Mouse (Mus musculus) left cerebral cortex, adult 6 months (tissue): Measurements from ENCODE around the gene Bsg. TPM values are rescaled to one million over a fixed set of nuclear protein-coding genes. Genes with fewer than 3 reads are reported as not detected.

Source experiments
- long read RNA-seq, 2 experiments: library from polyadenylated mRNA; unstranded; transcript quantifications; one replicate each; pipeline ENCODE4 v2.0.0; 2019 to 2020
- polyA plus RNA-seq: library from polyadenylated mRNA; unstranded; fragments of <200 nt; fragmentation: Nextera tagmentation; gene quantifications from 2 replicates; pipeline ENCODE4 v1.2.3, GENCODE M21; 2021

The Bsg gene
- 1,192 and 1,209 TPM in 2 replicates for polyA plus RNA-seq
- long read RNA-seq, experiment 1, transcript Bsg-201 (8 exons, 1,526 nt), result minor isoform, 10 of 2,241 reads
- long read RNA-seq, experiment 1, transcript Bsg-205 (7 exons, 1,261 nt), result major isoform, 1,996 of 2,241 reads
- long read RNA-seq, experiment 1, transcript Bsg-202 (6 exons, 1,240 nt), result minor isoform, 10 of 2,241 reads
- long read RNA-seq, experiment 1, partial matches to known transcripts, result 15 of 2,241 reads
- long read RNA-seq, experiment 1, other reads (novel, unspliced or antisense), result 210 of 2,241 reads
- long read RNA-seq, experiment 2, transcript Bsg-205 (7 exons, 1,261 nt), result major isoform, 1,021 of 1,343 reads
- long read RNA-seq, experiment 2, transcript Bsg-202 (6 exons, 1,240 nt), result minor isoform, 11 of 1,343 reads
- long read RNA-seq, experiment 2, partial matches to known transcripts, result 64 of 1,343 reads
- long read RNA-seq, experiment 2, other reads (novel, unspliced or antisense), result 244 of 1,343 reads

DNA sequence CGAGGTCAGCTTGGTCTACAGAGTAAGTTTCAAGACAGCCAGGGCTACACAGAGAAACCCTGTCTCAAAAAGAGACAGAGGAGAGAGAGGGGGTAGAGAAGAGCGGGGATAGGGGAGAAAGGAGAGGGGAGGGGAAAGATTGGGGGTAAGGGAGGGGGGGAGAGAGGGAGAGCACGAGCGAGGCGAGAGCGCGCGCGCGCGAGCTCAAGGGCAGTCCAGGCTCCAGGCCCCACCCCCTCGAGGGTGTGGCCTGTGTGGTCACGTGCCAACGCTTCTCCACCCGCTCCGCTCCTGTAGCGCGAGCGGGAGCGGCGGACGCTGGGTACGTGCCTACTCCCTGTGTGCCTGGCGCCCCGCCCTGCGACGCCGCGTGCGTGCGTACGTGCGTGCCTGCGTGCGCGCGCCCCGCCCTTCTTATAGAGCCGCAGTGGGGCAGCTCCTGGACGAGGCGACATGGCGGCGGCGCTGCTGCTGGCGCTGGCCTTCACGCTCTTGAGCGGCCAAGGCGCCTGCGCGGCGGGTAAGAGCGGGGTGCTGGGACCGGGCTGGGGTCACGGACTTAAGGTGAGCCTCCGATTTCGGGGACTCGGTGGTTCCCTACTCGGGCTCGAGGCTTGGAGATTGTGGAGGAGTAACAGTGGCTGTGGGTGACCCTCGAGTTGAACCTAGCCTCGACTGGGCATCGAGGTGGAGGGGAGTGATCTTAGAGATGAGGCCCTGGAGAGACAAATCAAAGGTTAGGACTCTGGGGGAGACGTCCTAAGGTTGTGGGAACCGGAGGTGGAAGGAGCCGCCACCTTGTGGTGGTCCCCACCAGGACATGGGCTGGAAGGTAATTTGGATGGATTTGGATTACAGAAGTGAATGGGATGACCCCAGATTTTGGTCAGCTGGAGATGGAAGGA is at the start of gene Bsg:
Gene Bsg (plus strand): TSS at position 427 of the 905 bp plus-strand sequence.

DNA sequence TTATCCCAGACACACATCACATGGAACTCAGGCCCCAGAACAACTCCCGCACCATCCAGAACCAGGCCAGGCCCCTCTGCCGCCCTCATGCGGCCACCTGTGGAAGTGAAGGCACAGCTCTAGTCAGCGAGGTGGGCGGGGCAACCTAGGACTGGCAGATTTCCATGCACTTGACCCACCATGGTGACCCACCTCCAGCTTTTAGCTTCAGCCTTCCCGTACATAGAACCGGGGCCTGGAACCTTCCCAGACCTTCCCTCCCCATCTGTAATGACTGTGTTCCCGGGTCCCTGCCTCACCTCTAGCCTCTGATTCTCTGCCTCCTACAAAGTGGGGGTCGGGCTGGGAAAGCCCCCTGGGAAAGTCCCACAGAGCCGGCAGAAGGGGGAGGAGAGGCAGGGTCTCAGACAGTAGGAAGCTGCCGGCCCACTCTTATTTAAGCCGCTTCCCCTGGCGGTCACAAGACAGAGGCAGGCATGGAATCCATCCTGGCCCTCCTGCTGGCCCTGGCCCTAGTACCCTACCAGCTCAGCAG is 40.1 kb upstream of the Bsg start, which contains the start of gene Madcam1:
Gene Madcam1 (plus strand): TSS at position 429 of the 535 bp plus-strand sequence.

DNA sequence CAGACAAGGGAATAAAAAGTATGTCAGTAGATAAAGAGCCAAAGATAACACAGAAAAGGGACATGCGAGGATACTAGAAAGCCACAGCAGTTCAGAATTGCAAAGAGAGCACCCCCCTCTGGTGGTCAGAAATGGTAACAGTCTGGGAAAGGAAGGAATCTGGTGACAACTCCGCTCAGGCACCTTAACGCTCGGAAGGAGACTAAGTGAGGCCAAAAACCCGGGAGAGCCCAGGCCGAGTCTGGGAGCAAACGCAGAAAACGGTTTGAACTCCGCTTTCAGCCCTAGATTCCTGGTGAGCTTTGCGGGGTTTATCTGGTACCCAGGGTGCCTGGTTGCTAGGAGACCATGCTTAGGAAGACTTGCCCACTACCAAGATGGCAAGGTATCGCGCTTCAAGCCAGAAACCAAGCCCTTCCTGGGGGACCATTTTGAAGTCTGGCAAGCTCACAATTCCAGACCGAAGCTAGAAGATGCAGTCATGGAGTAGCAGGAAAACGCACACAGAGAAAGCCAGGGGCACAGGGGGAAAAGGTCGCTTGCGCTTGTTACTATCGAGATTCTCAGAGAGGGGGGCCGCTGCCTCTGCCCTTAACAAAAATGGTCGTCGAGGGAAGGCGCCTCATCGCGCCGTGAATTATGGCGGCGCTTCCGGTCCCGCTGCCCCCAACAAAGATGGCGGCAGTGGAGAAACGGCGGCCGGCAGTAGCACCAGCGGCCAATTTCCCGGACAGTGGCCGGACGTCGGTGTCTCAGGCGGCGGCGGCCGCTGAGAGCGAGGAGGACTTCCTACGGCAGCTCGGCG is 35.3 kb upstream of the Bsg start, which contains the start of gene Tpgs1:
Gene Tpgs1 (plus strand): TSS at position 599 of the 805 bp plus-strand sequence.

DNA sequence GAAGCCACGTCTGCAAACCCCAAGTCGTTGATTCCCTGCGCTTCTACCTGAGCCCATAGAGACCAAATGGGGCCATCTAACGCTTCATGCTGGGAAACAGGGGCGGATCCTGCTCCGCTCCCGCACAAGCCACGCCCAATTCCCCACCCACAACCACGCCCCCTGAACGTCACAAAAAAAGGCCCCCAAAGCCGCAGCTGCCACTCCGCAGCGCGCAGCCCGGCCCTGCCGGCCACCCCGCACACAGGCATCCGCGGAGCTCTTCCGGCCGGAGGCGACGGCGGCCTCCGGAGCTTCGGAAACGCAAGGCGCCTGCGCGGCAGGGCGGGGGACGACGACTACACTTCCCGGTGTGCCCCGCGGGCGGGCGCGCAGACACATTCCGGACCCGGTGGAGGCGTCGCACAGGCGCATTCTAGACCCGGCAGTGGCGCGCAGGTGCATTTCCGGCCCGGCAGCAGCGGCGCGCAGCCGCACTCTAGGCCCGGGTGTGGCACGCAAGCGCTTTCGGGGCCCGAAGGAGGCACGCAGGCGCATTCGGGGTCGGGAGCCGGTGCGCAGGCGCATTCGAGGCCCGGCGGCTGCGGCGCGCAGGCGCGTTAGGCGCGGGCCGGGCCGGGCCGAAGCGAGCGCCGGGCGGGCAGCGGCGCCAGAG is 22.6 kb upstream of the Bsg start, which contains the start of gene Cdc34:
Gene Cdc34 (plus strand): TSS at position 605 of the 655 bp plus-strand sequence.

DNA sequence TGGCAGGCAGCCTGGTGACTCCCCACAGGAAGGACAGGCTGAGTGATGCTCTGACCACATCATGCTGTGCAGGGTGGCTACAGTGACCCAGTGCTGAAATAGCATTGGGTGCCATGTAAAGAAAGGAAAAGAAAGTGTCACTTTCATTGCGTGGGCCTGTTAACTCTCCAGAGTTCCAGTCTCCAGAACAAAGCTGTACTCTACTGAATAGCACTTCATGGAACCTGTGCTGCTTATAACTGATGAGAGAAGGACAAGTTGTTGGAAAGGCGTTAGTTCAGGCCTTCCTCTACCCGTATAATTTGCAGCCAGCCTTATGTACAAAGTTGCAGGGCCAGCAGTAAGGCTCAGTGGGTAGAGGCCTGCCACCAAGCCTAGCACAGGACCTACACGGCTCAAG is 15.6 kb upstream of the Bsg start, which contains the start of gene Gzmm:
Gene Gzmm (plus strand): TSS at position 301 of the 400 bp plus-strand sequence.

DNA sequence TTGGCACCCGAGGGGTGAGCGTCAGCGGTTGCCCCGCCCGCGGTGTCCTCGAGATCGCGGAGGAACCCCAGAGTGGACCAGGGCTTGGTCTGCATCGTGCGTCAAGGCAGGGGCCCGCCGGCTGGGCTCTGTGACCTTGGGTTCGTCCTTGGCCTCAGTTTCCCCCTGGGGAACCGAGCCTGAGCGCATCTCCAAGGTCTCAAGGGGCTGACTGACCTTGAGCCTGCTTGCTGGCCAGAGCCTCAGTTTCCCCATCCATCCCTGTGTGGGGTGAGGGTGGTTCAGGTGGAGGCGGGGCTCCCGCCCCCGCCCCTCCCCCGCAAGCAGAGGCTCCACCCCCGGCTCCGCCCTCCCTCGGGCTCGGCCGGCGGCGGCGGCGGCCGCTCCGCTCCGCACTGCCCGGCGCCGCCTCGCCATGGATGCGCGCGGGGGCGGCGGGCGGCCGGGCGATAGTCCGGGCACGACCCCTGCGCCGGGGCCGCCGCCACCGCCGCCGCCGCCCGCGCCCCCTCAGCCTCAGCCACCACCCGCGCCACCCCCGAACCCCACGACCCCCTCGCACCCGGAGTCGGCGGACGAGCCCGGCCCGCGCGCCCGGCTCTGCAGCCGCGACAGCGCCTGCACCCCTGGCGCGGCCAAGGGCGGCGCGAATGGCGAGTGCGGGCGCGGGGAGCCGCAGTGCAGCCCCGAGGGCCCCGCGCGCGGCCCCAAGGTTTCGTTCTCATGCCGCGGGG is 12.1 kb downstream of the Bsg start, which contains the start of gene Hcn2:
Gene Hcn2 (plus strand): TSS at position 381 of the 734 bp plus-strand sequence.

DNA sequence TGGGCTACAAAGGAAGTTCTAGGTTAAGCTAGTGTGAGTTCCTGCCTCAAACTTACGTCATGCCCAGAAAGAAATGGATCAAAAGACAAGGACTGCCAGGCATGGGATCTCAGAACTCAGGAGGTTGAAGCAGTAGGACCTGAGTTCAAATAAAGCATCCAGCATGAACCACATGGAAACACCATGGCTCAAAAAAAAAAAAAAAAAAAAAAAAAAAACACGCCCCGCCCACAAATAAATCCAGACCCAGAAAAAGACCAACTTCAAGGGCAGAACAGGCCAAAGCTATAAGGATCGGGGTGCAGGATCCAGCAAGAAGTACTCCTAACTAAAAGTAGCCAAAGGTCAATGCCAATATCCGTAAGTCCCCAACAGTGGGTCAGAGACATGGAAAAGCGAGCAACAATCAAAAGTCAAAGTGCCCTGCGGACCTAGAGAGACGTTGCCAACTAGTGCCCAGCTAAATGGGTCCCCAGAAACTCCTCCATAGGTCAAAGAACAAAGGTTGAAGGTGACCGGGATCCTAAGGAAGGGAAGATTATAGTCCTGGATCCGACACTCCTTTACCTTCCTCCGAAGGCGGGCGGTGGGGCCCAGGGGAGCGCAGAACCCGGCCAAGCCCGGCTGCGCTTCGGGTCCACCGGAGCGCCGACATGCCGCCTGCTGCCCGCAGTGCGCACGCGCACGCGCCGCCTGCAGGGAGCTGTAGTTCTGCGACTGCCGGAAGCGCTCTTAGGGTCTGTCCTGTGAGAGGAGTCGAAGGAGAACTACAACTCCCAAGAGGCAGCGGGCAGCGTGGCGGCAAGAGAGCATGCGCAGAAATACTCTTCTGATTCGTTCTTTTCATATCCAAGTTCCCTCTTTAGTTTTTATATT is 41.8 kb downstream of the Bsg start, which contains the start of gene Polrmt:
Gene Polrmt (minus strand): TSS at position 684 of the 876 bp plus-strand sequence.

DNA sequence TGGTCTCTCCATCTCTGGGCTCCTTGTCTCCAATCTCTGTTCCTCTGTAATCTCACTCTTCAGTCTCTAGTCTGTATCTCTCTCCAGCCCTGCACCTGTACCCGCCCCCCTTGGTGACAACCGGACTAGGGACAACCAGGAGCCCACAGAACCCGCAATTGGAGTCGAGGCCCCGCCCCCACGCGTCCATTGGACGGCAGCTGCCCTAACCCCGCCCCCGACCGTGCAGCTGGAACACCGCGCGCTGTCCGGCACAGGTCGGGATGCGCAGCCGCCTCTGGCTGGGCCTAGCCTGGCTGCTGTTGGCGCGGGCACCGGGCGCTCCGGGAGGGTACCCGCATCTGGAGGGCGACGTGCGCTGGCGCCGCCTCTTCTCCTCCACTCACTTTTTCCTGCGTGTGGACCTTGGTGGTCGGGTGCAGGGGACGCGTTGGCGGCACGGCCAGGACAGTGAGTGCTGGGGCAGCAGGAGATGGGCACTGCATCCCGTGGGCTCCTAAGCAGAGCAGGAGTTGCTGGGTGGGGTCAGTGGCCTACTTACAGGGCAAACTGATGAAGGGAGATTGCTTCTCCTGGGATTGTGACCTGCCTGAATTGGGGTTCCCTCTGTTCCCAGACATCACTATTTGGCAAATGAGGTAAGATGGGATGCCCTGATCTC is 50.7 kb downstream of the Bsg start, which contains the start of gene Fgf22:
Gene Fgf22 (plus strand): TSS at position 221 of the 661 bp plus-strand sequence.

Other genes starting within 250 kb of the Bsg start
- not detected in 2 replicates for gene Vmn2r83, start 235.8 kb upstream of the Bsg start, polyA plus RNA-seq
- gene Plpp2, start 170.7 kb upstream of the Bsg start, polyA plus RNA-seq, result 6.0 and 8.3 TPM in 2 replicates
- gene Mier2, start 149.3 kb upstream of the Bsg start, polyA plus RNA-seq, result 23.5 and 23.7 TPM in 2 replicates
- 1.4 and 2.3 TPM in 2 replicates for gene Theg, start 117.2 kb upstream of the Bsg start, polyA plus RNA-seq
- gene C2cd4c, start 90.5 kb upstream of the Bsg start, polyA plus RNA-seq, result 0.83 and 1.3 TPM in 2 replicates
- 2.0 and 14.5 TPM in 2 replicates for gene Shc2, start 66.6 kb upstream of the Bsg start, polyA plus RNA-seq
- 0.27 and 0.31 TPM in 2 replicates for gene Odf3l2, start 58.8 kb upstream of the Bsg start, polyA plus RNA-seq
- not detected in 2 replicates for gene Madcam1, start 39.9 kb upstream of the Bsg start, polyA plus RNA-seq
- gene Tpgs1, start 35.1 kb upstream of the Bsg start, polyA plus RNA-seq, result 153 and 198 TPM in 2 replicates
- 20.2 and 34.0 TPM in 2 replicates for gene Cdc34, start 22.3 kb upstream of the Bsg start, polyA plus RNA-seq
- gene Gzmm, start 15.5 kb upstream of the Bsg start, polyA plus RNA-seq, result 0.33 and 0.59 TPM in 2 replicates
- 2.8 and 11.0 TPM in 2 replicates for gene Hcn2, start 12.1 kb downstream of the Bsg start, polyA plus RNA-seq
- gene Polrmt, start 42.1 kb downstream of the Bsg start, polyA plus RNA-seq, result 16.1 and 23.3 TPM in 2 replicates
- 5.9 and 7.2 TPM in 2 replicates for gene Fgf22, start 50.6 kb downstream of the Bsg start, polyA plus RNA-seq
- 8.2 and 82.8 TPM in 2 replicates for gene Rnf126, start 62.5 kb downstream of the Bsg start, polyA plus RNA-seq
- 1.2 and 1.8 TPM in 2 replicates for gene Fstl3, start 72.8 kb downstream of the Bsg start, polyA plus RNA-seq
- gene Prss57, start 86.5 kb downstream of the Bsg start, polyA plus RNA-seq, result 1.1 and 2.3 TPM in 2 replicates
- gene Palm, start 89.1 kb downstream of the Bsg start, polyA plus RNA-seq, result 53.6 and 165 TPM in 2 replicates
- gene Misp, start 116.5 kb downstream of the Bsg start, polyA plus RNA-seq, result 0.13 and 0.25 TPM in 2 replicates
- gene Ptbp1, start 149.9 kb downstream of the Bsg start, polyA plus RNA-seq, result 15.2 and 16.7 TPM in 2 replicates
- 5.8 and 7.2 TPM in 2 replicates for gene Prtn3, start 170.0 kb downstream of the Bsg start, polyA plus RNA-seq
- gene Plppr3, start 170.1 kb downstream of the Bsg start, polyA plus RNA-seq, result 33.9 and 47.5 TPM in 2 replicates
- not detected in 2 replicates for gene Elane, start 181.8 kb downstream of the Bsg start, polyA plus RNA-seq
- gene Cfd, start 186.4 kb downstream of the Bsg start, polyA plus RNA-seq, result not detected in 2 replicates
- 30.8 and 51.7 TPM in 2 replicates for gene Med16, start 204.4 kb downstream of the Bsg start, polyA plus RNA-seq
- not detected in 2 replicates for gene Gm26602, start 206.4 kb downstream of the Bsg start, polyA plus RNA-seq
- gene Kiss1r, start 212.5 kb downstream of the Bsg start, polyA plus RNA-seq, result 4.6 and 5.7 TPM in 2 replicates
- 220 and 307 TPM in 2 replicates for gene R3hdm4, start 216.7 kb downstream of the Bsg start, polyA plus RNA-seq
- 1.3 and 1.9 TPM in 2 replicates for gene Arid3a, start 222.6 kb downstream of the Bsg start, polyA plus RNA-seq